Mouse (Mus musculus): ENCODE results near the gene Aldh3b3. TPM values are rescaled to one million over a fixed set of nuclear protein-coding genes. Genes with fewer than 3 reads are reported as not detected.

The Aldh3b3 gene
- total RNA-seq, 2 experiments from 2014 or later: 0.27 TPM; not detected in 1

Other genes with a start within 250 kb of the Aldh3b3 start
- gene Kmt5b, start 191.2 kb upstream of the Aldh3b3 start, total RNA-seq (2021): 10 to 100 TPM; 44.1 to 63.0 TPM
- 100 to 1,000 TPM in 1 of 2 experiments, 10 to 100 TPM in 1; 66.7 to 108 TPM for gene Chka, start 106.9 kb upstream of the Aldh3b3 start, total RNA-seq (2021)
- gene Tcirg1, start 51.5 kb upstream of the Aldh3b3 start, total RNA-seq (2021): 10 to 100 TPM; 15.7 to 19.6 TPM
- gene Ndufs8, start 45.9 kb upstream of the Aldh3b3 start, total RNA-seq (2021): 100 to 1,000 TPM; 137 to 152 TPM
- 1 to 10 TPM; 2.6 to 3.8 TPM for gene Aldh3b1, start 28.8 kb upstream of the Aldh3b3 start, total RNA-seq (2021)
- 10 to 100 TPM; 16.2 to 16.5 TPM for gene Unc93b1, start 23.5 kb upstream of the Aldh3b3 start, total RNA-seq (2021)
- gene Aldh3b2, start 13.7 kb downstream of the Aldh3b3 start, total RNA-seq (2021): 1 to 10 TPM; 1.0 to 1.4 TPM
- 1 to 10 TPM; 2.0 to 2.7 TPM for gene Acy3, start 27.9 kb downstream of the Aldh3b3 start, total RNA-seq (2021)
- not detected for gene Tbx10, start 34.1 kb downstream of the Aldh3b3 start, total RNA-seq (2021)
- gene Nudt8, start 41.9 kb downstream of the Aldh3b3 start, total RNA-seq (2021): 10 to 100 TPM in 1 of 2 experiments, 1 to 10 TPM in 1; 8.8 to 13.3 TPM
- 1 to 10 TPM; 1.2 to 1.8 TPM for gene Gm49405, start 42.0 kb downstream of the Aldh3b3 start, total RNA-seq (2021)
- gene Doc2g, start 44.7 kb downstream of the Aldh3b3 start, total RNA-seq (2021): 1 to 10 TPM; 2.7 to 6.8 TPM
- gene Ndufv1, start 54.2 kb downstream of the Aldh3b3 start, total RNA-seq (2021): 100 to 1,000 TPM; 226 to 259 TPM
- 100 to 1,000 TPM; 301 to 332 TPM for gene Gstp1, start 79.3 kb downstream of the Aldh3b3 start, total RNA-seq (2021)
- gene Gstp2, start 87.4 kb downstream of the Aldh3b3 start, total RNA-seq (2021): 10 to 100 TPM; 33.9 to 45.2 TPM
- gene Gstp3, start 100.9 kb downstream of the Aldh3b3 start, total RNA-seq (2021): not detected
- gene Cabp2, start 122.9 kb downstream of the Aldh3b3 start, total RNA-seq (2021): not detected
- 10 to 100 TPM; 28.8 to 34.1 TPM for gene Cdk2ap2, start 138.5 kb downstream of the Aldh3b3 start, total RNA-seq (2021)
- gene Pitpnm1, start 141.4 kb downstream of the Aldh3b3 start, total RNA-seq (2021): 100 to 1,000 TPM; 202 to 203 TPM
- 100 to 1,000 TPM; 106 to 133 TPM for gene Aip, start 167.2 kb downstream of the Aldh3b3 start, total RNA-seq (2021)
- gene Gpr152, start 181.1 kb downstream of the Aldh3b3 start, total RNA-seq (2021): not detected
- not detected for gene Cabp4, start 185.4 kb downstream of the Aldh3b3 start, total RNA-seq (2021)
- 10 to 100 TPM; 75.7 to 81.1 TPM for gene Coro1b, start 190.0 kb downstream of the Aldh3b3 start, total RNA-seq (2021)
- 1 to 10 TPM; 1.3 to 1.8 TPM for gene Ptprcap, start 195.0 kb downstream of the Aldh3b3 start, total RNA-seq (2021)
- 10 to 100 TPM; 27.8 to 43.1 TPM for gene Rps6kb2, start 204.7 kb downstream of the Aldh3b3 start, total RNA-seq (2021)
- 1 to 10 TPM; 5.5 to 7.8 TPM for gene Carns1, start 216.8 kb downstream of the Aldh3b3 start, total RNA-seq (2021)
- gene Tbc1d10c, start 232.6 kb downstream of the Aldh3b3 start, total RNA-seq (2021): 1 to 10 TPM; 1.5 to 1.9 TPM
- gene Ppp1ca, start 233.4 kb downstream of the Aldh3b3 start, total RNA-seq (2021): 100 to 1,000 TPM; 292 to 320 TPM
- gene Rad9a, start 243.0 kb downstream of the Aldh3b3 start, total RNA-seq (2021): 10 to 100 TPM in 1 of 2 experiments, 1 to 10 TPM in 1; 6.1 to 10.8 TPM